Mouse (Mus musculus) forebrain, postnatal 0 days (tissue): ENCODE results near the gene Cldn5. TPM values are rescaled to one million over a fixed set of nuclear protein-coding genes. Genes with fewer than 3 reads are reported as not detected.

Source experiments
- ATAC-seq: fragments of 200-750 bp; cut with Nextera tagmentation; 2 replicates; pipeline ENCODE4 v1.8.0; 2017; ENCODE audit warnings: mild to moderate bottlenecking, moderate library complexity
- DNase-seq: peaks from one replicate; pipeline ENCODE4 v3.0.0-alpha.2; 2015
- H3K27ac ChIP-seq: fragments of 300-500 bp; sonication (generic); 2 replicates; pipeline ENCODE4 v1.5.1; 2014; ENCODE audit warnings: low read depth, mild to moderate bottlenecking, antibody characterized with exemption, low read length, moderate library complexity, mixed read lengths
- H3K27me3 ChIP-seq: fragments of 300-500 bp; sonication (generic); 2 replicates; pipeline ENCODE4 v1.6.1; 2014; ENCODE audit warnings: mild to moderate bottlenecking, low read length, mixed read lengths; ENCODE audit not compliant: insufficient read depth
- H3K36me3 ChIP-seq: fragments of 300-500 bp; sonication (generic); 2 replicates; pipeline ENCODE4 v1.6.1; 2014; ENCODE audit warnings: mild to moderate bottlenecking, moderate library complexity; ENCODE audit not compliant: insufficient read depth
- H3K4me1 ChIP-seq: fragments of 300-500 bp; sonication (generic); 2 replicates; pipeline ENCODE4 v1.6.1; 2014; ENCODE audit warnings: antibody characterized with exemption; ENCODE audit not compliant: insufficient read depth
- H3K4me2 ChIP-seq: fragments of 300-500 bp; sonication (generic); 2 replicates; pipeline ENCODE4 v1.6.1; 2014; ENCODE audit warnings: low read depth, mild to moderate bottlenecking, moderate library complexity
- H3K4me3 ChIP-seq: fragments of 300-500 bp; sonication (generic); 2 replicates; pipeline ENCODE4 v1.5.1; 2014; ENCODE audit warnings: low read depth, low read length, mixed read lengths
- H3K9ac ChIP-seq: fragments of 300-500 bp; sonication (generic); 2 replicates; pipeline ENCODE4 v1.6.1; 2014; ENCODE audit warnings: mild to moderate bottlenecking
- H3K9me3 ChIP-seq: fragments of 300-500 bp; sonication (generic); 2 replicates; pipeline ENCODE4 v1.6.1; 2016; ENCODE audit warnings: low read length
- CTCF ChIP-seq: sonication (generic); IDR thresholded peaks from 2 replicates; pipeline ENCODE4 v1.5.1; 2016; ENCODE audit warnings: antibody characterized with exemption, control low read depth, low read depth
- WGBS: fragments of 180-500 bp; shearing (Covaris S2); extraction: QIAGEN DNeasy Blood & Tissue Kit; methylation state at CpG from one replicate; pipeline ENCODE4 v1.1.7; 2014; 5-methylcytosine and 5-hydroxymethylcytosine counted together
- polyA plus RNA-seq: library from polyadenylated mRNA; unstranded; fragments of >200 nt; fragmentation: Nextera tagmentation; extraction: Ambion mirVana; gene quantifications from 2 replicates; pipeline ENCODE4 v1.2.1, GENCODE M21; 2015
- total RNA-seq: library from RNA; depleted of rRNA; stranded (reverse); fragments of >200 nt; gene quantifications from 2 replicates; pipeline ENCODE4 v1.2.3, GENCODE M21; 2014

Cldn5 gene
- total and polyA plus RNA-seq, 2 experiments from 2014 or later, result 126 to 182 TPM

- Histone ChIP-seq H3K4me3 (no peak overlapping the region), H3K27me3 (no peaks in the 10 kb centered on the region), H3K27ac (no peak overlapping the region), H3K36me3 (no peaks in the 10 kb centered on the region), H3K4me2 (no peak overlapping the region), H3K4me1 (no peaks in the 10 kb centered on the region), H3K9ac (no peak overlapping the region), H3K9me3 (no peaks in the 10 kb centered on the region)
- no peak for ATAC-seq
- DNase-seq, result no peak
- WGBS, result 84% methylated on average over 20 of the region's 20 CpGs
- TF ChIP-seq CTCF, result no peak
Observed at GRCm38 (mm10) chr16:18746268-18747122, 30.2 kb upstream of the Cldn5 start.

GRCm38 (mm10) chr16:18751101-18751500 is 25.5 kb upstream of the Cldn5 start:
- Histone ChIP-seq H3K4me1 (no peaks in the 10 kb centered on the region), H3K4me2 (no peak overlapping the region), H3K4me3 (no peak overlapping the region), H3K27ac (no peak overlapping the region), H3K9ac (no peak overlapping the region), H3K9me3 (no peaks in the 10 kb centered on the region), H3K36me3 (no peaks in the 10 kb centered on the region), H3K27me3 (no peaks in the 10 kb centered on the region)
- DNase-seq (no peak), ATAC-seq (no peak)
- WGBS, result 85% methylated on average over 11 of the region's 11 CpGs
- TF ChIP-seq CTCF, result no peak

GRCm38 (mm10) chr16:18751885-18752499 is 24.7 kb upstream of the Cldn5 start:
- ATAC-seq (no peak), DNase-seq (no peak)
- Histone ChIP-seq H3K9me3 (no peaks in the 10 kb centered on the region), H3K4me3 (no peak overlapping the region), H3K9ac (no peak overlapping the region), H3K27ac (no peak overlapping the region), H3K27me3 (no peaks in the 10 kb centered on the region), H3K4me1 (no peaks in the 10 kb centered on the region), H3K4me2 (no peak overlapping the region), H3K36me3 (no peaks in the 10 kb centered on the region)
- TF ChIP-seq CTCF, result no peak
- 56% methylated on average over 10 of the region's 10 CpGs for WGBS

GRCm38 (mm10) chr16:18761734-18762133 is 14.9 kb upstream of the Cldn5 start:
- H3K9me3 ChIP-seq, result no peaks in the 10 kb centered on the region
- no peak overlapping the region for H3K9ac ChIP-seq
- ATAC-seq (no peak), DNase-seq (no peak)
- H3K27ac ChIP-seq, result no peak overlapping the region
- no peak overlapping the region for H3K4me3 ChIP-seq
- no peaks in the 10 kb centered on the region for H3K27me3 ChIP-seq
- no peak overlapping the region for H3K4me2 ChIP-seq
- 84% methylated on average over 4 of the region's 4 CpGs for WGBS
- no peak for TF ChIP-seq CTCF
- no peaks in the 10 kb centered on the region for H3K4me1 ChIP-seq
- H3K36me3 ChIP-seq, result no peaks in the 10 kb centered on the region

- ATAC-seq, result no peak
- Histone ChIP-seq H3K27ac (no peak overlapping the region), H3K36me3 (no peaks in the 10 kb centered on the region), H3K9me3 (no peaks in the 10 kb centered on the region), H3K4me3 (no peak overlapping the region), H3K4me1 (no peaks in the 10 kb centered on the region), H3K27me3 (no peaks in the 10 kb centered on the region), H3K9ac (no peak overlapping the region), H3K4me2 (no peak overlapping the region)
- 82% methylated on average over 3 of the region's 3 CpGs for WGBS
- DNase-seq, result no peak
- no peak for TF ChIP-seq CTCF
Observed at GRCm38 (mm10) chr16:18762960-18763359, 13.7 kb upstream of the Cldn5 start.

GRCm38 (mm10) chr16:18766390-18766789 is 10.3 kb upstream of the Cldn5 start:
- H3K9me3 ChIP-seq, result no peaks in the 10 kb centered on the region
- H3K4me2 ChIP-seq, result no peak overlapping the region
- H3K27ac ChIP-seq, result no peak overlapping the region
- H3K9ac ChIP-seq, result no peak overlapping the region
- no peak for DNase-seq
- no peaks in the 10 kb centered on the region for H3K4me1 ChIP-seq
- H3K4me3 ChIP-seq, result no peak overlapping the region
- no peaks in the 10 kb centered on the region for H3K27me3 ChIP-seq
- H3K36me3 ChIP-seq, result no peaks in the 10 kb centered on the region
- no peak for ATAC-seq
- 86% methylated on average over 4 of the region's 4 CpGs for WGBS
- no peak for TF ChIP-seq CTCF

GRCm38 (mm10) chr16:18769501-18769900 is 7.1 kb upstream of the Cldn5 start:
- DNase-seq (no peak), ATAC-seq (no peak)
- Histone ChIP-seq H3K27me3 (no peaks in the 10 kb centered on the region), H3K4me1 (no peaks in the 10 kb centered on the region), H3K27ac (no peak overlapping the region), H3K9me3 (no peaks in the 10 kb centered on the region), H3K9ac (no peak overlapping the region), H3K36me3 (no peaks in the 10 kb centered on the region), H3K4me2 (no peak overlapping the region), H3K4me3 (no peak overlapping the region)
- TF ChIP-seq CTCF, result no peak
- 58% methylated on average over 1 of the region's 1 CpGs for WGBS
